Mouse (Mus musculus) kidney, adult 2 months (tissue): ENCODE measurements at regions not wholly inside any gene's neighbourhood (a gene's known extent, or its start where the extent isn't known, plus 50 kb on each side); places are given as distances from the start of the nearest gene placed in this dataset.

Source experiments
- CTCF ChIP-seq: fragments of 200-500 bp; conservative IDR thresholded peaks from 2 replicates; pipeline ENCODE4 v1.5.1; 2011; ENCODE audit warnings: low read depth, mild to moderate bottlenecking, control low read depth, low read length, moderate library complexity, mixed read lengths; ENCODE audit not compliant: insufficient read depth, insufficient read length
- POLR2A ChIP-seq: fragments of 200-500 bp; IDR thresholded peaks from one replicate; pipeline ENCODE4 v1.6.1; 2011; ENCODE audit warnings: low read depth, low read length, control low read depth

DNA sequence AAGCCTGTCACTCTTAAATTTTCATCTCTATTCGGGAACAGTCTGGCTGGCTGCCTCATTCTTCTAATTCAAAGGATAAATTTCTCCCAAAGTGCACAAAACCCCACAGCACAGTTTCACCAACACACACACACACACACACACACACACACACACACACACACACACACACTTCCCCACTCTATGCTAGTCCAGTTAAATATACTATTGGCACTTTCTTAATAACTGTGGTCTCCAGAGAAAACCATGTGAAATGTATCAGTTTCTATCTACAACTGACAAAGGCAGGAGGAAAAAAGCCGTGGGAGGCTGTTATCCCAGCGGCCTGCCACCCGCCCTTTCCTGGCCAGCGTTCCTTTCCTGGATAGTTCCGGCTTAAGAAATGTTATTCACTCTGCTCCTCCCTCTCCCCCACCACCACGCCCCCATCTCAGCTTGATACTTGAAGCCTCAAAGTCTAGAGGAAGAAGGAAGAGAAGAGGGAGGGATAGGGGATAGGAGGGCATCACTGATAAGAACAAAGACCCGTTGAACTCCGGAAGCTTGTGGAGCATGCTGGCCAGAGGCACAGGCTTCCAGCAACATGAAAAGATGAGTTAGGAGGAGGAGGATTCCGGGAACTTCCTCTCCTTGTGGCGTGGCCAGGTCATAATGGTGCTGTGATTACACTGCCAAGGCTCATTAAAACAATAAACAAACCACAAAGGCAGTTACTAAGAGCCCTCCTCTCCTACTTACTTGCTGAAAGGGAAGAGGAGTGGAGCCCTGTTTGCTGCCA lies 345.8 kb downstream of the Mctp2 start:
- TF ChIP-seq CTCF (no peak), POLR2A (no peak)
